Mouse (Mus musculus) heart, embryonic 10.5 days (tissue): ENCODE data around the gene Tln2. TPM values are rescaled to one million over a fixed set of nuclear protein-coding genes. Genes with fewer than 3 reads are reported as not detected.

Experiments used
- DNase-seq: peaks from one replicate; pipeline ENCODE4 v3.0.0-alpha.2; 2017; ENCODE audit warnings: low spot score
- H3K27ac ChIP-seq: fragments of 300-500 bp; sonication (generic); 2 replicates; pipeline ENCODE4 v1.5.1; 2016; ENCODE audit warnings: mild to moderate bottlenecking
- H3K27me3 ChIP-seq: fragments of 300-500 bp; sonication (generic); 2 replicates; pipeline ENCODE4 v1.6.1; 2016; ENCODE audit warnings: mild to moderate bottlenecking; ENCODE audit not compliant: poor library complexity, insufficient read depth, severe bottlenecking
- H3K36me3 ChIP-seq: fragments of 300-500 bp; sonication (generic); 2 replicates; pipeline ENCODE4 v1.6.1; 2016; ENCODE audit warnings: mild to moderate bottlenecking, moderate library complexity
- H3K4me1 ChIP-seq: fragments of 300-500 bp; sonication (generic); 2 replicates; pipeline ENCODE4 v1.6.1; 2016; ENCODE audit warnings: mild to moderate bottlenecking
- H3K4me3 ChIP-seq: fragments of 300-500 bp; sonication (generic); 2 replicates; pipeline ENCODE4 v1.5.1; 2016; ENCODE audit warnings: mild to moderate bottlenecking, moderate library complexity
- H3K9me3 ChIP-seq: fragments of 300-500 bp; sonication (generic); 2 replicates; pipeline ENCODE4 v1.6.1; 2016; ENCODE audit warnings: mild to moderate bottlenecking, moderate library complexity
- WGBS: fragments of 180-500 bp; shearing (Covaris S2); methylation state at CpG from one replicate; pipeline ENCODE4 v1.1.7; 2016; 5-methylcytosine and 5-hydroxymethylcytosine counted together
- polyA plus RNA-seq: library from polyadenylated mRNA; unstranded; fragments of >200 nt; fragmentation: Nextera tagmentation; extraction: Ambion mirVana; gene quantifications from 2 replicates; pipeline ENCODE4 v1.2.1, GENCODE M21; 2016

The Tln2 gene
- polyA plus RNA-seq, 1 experiment from 2014 or later: 34.7 TPM

DNA sequence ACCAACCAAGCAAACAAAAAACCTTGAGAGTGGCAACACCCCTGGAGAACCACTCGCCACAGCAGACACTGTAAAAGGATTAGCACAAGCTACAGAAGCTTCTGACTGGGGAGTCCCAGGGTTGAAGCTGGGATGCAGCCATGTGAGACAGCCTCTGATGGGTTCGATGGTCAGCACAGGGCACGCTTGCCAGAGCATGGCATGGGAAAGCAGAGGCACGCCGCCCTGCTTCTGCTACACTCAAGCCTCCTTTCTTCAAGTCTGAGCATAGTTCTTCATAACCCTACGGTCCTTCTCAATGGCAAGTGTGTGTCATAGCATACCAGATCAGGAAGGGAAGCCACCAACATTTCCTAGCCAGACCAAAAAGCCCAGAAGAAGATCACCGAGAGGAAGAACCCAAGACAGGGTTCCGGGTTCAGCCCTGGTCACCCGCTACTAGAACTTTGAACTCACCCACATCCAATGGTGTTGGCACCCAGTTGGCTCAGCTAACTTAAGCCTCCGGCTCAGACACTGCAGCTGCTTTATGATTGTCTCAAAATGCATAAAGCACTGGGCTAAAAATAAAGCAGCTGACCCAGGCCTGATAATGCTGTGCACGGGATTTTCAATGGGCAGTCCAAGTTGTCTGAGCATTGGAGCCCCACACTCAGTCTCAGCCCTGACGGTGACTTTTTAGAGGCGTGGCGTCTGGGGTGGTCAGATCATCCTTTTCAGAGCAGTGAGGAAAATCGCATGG, 131.0 kb downstream of the Tln2 start:
- DNase-seq: peak; percentile 75
- peaks cover 42% of the 10 kb centered on the region for H3K4me1 ChIP-seq
- no peaks in the 10 kb centered on the region for H3K9me3 ChIP-seq
- 64% methylated on average over 15 of the region's 15 CpGs for WGBS
- H3K27me3 ChIP-seq: no peaks in the 10 kb centered on the region
- peak overlapping the region; percentile 28 for H3K4me3 ChIP-seq
- H3K36me3 ChIP-seq: no peaks in the 10 kb centered on the region
- H3K27ac ChIP-seq: peak overlapping the region; percentile 66

DNA sequence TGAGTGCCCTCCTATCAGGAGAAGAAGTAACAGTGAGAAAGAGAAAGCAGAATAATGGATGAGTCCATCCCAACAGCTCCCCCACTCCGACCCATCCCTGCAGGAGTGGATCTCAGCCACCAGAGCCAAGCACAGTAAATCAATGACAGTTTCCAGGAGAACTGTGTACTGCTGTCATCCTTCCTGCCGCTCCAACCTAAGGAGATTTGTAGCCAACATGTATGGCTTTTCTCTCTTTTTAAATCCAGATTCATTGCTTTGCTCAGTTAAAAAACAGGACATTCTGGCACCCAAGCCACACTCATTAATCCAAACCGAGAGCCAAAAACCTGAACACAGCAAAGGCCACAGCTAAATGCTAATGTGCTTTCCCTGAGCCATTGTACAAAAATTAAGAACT, 133.2 kb downstream of the Tln2 start:
- 88% methylated on average over 3 of the region's 3 CpGs for WGBS
- no peaks in the 10 kb centered on the region for H3K9me3 ChIP-seq
- H3K4me1 ChIP-seq: peaks cover 38% of the 10 kb centered on the region
- DNase-seq: no peak
- H3K27ac ChIP-seq: no peak overlapping the region
- H3K4me3 ChIP-seq: no peak overlapping the region
- no peaks in the 10 kb centered on the region for H3K27me3 ChIP-seq
- no peaks in the 10 kb centered on the region for H3K36me3 ChIP-seq

DNA sequence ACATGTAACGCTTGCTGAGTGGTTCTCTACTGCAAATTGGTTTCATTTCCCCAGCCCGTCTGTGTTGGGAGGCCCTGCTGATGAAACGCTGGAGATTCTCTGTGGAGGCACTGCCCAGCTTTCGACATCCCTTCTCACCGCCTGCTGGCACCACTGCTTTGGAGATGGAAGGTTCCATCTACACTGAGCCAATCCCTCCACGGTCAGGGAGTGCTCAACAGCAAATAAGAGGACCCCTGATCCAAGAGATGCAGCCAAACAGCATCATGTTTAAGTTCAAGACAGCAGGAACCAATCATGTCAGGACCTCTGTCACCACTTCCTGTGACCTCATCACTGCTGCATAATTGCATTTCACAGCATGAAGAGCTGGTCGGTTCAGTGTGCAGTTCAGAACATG, 135.4 kb downstream of the Tln2 start:
- no peak for DNase-seq
- Histone ChIP-seq H3K27me3 (no peaks in the 10 kb centered on the region), H3K27ac (no peak overlapping the region), H3K36me3 (no peaks in the 10 kb centered on the region), H3K9me3 (no peaks in the 10 kb centered on the region), H3K4me3 (no peak overlapping the region), H3K4me1 (peaks cover 31% of the 10 kb centered on the region)
- WGBS: 70% methylated on average over 7 of the region's 7 CpGs

DNA sequence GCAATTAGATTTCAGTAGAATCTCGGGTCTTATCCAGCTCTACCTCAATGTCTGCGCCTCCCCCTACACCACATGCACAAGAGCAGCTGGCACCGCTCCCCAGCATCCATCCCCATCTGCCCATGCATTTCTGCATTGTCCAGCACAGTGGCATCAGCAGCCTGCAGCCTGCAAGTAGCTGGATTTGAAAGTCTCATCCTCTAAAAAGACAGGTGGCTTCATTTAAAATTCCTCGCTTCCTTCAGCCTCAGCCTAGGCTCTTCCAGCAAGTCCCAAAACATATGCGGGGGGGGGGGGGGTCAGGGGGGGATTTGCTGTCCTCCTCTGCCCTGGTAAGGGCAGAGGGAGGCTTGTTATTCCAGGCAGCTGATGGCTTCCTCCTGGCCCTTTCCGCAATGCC, 141.4 kb downstream of the Tln2 start:
- no peak overlapping the region for H3K27ac ChIP-seq
- no peak overlapping the region for H3K4me3 ChIP-seq
- WGBS: 60% methylated on average over 6 of the region's 6 CpGs
- H3K9me3 ChIP-seq: no peaks in the 10 kb centered on the region
- peaks cover 6% of the 10 kb centered on the region; the same call in 1 of the 2 replicates for H3K4me1 ChIP-seq
- DNase-seq: no peak
- H3K27me3 ChIP-seq: no peaks in the 10 kb centered on the region
- H3K36me3 ChIP-seq: no peaks in the 10 kb centered on the region

DNA sequence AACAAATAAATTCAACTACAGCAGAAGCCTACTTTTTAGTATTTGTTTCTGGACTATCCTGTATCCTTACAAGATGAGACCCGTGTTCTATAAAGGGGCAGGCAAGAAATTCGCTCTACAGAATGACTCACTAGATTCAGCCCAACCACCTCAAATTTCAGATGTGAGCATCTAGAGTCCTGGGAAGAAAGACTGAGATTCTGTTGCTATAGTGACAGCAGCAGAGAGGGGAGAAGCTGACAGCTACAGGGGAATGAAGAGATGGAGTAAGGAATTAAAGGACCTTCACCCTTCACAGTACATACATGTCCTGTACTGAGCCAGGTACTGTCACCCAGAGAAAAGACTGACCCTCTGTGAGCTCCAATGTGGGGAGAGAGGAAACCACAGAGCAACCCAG, 148.8 kb downstream of the Tln2 start:
- DNase-seq: no peak
- Histone ChIP-seq H3K4me1 (peaks cover 2% of the 10 kb centered on the region; the same call in 1 of the 2 replicates), H3K27me3 (no peaks in the 10 kb centered on the region), H3K36me3 (0 out of 2 replicates have a peak, but pooled peaks cover 4% of the 10 kb centered on the region), H3K27ac (no peak overlapping the region), H3K4me3 (no peak overlapping the region), H3K9me3 (no peaks in the 10 kb centered on the region)
- 80% methylated on average over 2 of the region's 2 CpGs for WGBS

DNA sequence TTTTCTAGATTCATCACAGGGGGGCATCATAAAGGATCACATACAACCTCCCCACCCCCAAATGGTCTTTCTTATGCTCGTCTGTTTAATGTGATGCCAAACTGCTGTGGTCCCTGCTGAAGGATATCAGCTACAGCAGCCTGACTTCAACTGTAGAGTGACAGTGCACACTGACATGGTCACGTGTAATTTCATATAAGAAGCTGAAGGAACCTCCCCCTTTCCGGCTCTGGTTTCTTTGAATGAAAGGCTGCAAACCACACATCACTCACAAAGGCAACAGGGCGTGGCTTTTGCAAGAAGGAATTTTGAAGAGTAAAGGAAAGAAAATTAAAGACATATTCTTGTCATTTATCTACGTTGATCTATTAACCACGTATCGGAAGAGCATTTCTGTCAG, 154.8 kb downstream of the Tln2 start:
- H3K27me3 ChIP-seq: no peaks in the 10 kb centered on the region
- no peak overlapping the region for H3K27ac ChIP-seq
- DNase-seq: no peak
- 0 out of 2 replicates have a peak, but pooled peaks cover 4% of the 10 kb centered on the region for H3K36me3 ChIP-seq
- no peaks in the 10 kb centered on the region for H3K9me3 ChIP-seq
- peaks cover 8% of the 10 kb centered on the region; the same call in 1 of the 2 replicates for H3K4me1 ChIP-seq
- no peak overlapping the region for H3K4me3 ChIP-seq
- WGBS: 86% methylated on average over 7 of the region's 7 CpGs

DNA sequence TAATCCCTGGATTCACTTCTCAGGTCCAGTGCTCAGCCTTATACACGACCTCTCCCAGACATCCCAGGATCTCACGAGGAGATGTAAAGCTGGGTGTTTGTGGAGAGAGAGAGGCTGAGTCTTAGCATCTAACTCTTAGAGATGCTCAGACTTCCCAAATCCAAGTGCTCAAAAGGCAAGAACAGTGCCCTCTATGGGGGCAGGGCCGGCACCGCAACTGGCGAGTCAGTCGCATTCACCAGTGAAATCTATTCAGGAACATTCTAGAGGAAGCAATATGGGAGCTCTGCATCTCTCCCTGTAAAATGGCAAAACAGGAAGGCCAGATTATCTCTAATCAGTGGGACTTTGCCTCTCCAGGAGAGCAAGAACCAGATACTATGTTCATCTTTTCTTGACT, 159.9 kb downstream of the Tln2 start:
- Histone ChIP-seq H3K27me3 (no peaks in the 10 kb centered on the region), H3K27ac (no peak overlapping the region), H3K4me3 (no peak overlapping the region), H3K4me1 (peaks cover 8% of the 10 kb centered on the region; the same call in 1 of the 2 replicates), H3K36me3 (peaks cover 20% of the 10 kb centered on the region; the same call in 1 of the 2 replicates), H3K9me3 (no peaks in the 10 kb centered on the region)
- no peak for DNase-seq
- WGBS: 89% methylated on average over 6 of the region's 6 CpGs

DNA sequence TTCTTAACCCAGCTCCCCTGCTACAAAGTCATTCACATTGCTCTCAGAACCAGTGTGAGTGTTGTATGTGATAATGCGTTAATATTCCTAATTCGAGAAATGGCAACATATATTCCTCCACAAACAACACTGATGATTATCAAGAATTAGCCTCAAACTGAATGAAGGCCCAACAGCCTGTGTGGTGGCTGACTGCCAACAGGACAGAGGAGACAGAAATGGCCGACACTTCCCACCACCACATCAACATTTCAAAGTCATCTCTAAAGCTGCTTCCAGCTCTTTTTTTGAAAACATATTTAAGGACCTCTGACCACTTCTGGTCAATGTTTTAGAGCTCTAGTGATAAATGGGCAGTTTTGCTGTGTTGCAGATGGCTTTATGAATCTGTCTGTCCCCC, 161.7 kb downstream of the Tln2 start:
- no peaks in the 10 kb centered on the region for H3K4me1 ChIP-seq
- no peak overlapping the region for H3K27ac ChIP-seq
- no peak overlapping the region for H3K4me3 ChIP-seq
- peaks cover 23% of the 10 kb centered on the region; the same call in 1 of the 2 replicates for H3K36me3 ChIP-seq
- no peak for DNase-seq
- H3K27me3 ChIP-seq: no peaks in the 10 kb centered on the region
- 90% methylated on average over 3 of the region's 3 CpGs for WGBS
- H3K9me3 ChIP-seq: no peaks in the 10 kb centered on the region

DNA sequence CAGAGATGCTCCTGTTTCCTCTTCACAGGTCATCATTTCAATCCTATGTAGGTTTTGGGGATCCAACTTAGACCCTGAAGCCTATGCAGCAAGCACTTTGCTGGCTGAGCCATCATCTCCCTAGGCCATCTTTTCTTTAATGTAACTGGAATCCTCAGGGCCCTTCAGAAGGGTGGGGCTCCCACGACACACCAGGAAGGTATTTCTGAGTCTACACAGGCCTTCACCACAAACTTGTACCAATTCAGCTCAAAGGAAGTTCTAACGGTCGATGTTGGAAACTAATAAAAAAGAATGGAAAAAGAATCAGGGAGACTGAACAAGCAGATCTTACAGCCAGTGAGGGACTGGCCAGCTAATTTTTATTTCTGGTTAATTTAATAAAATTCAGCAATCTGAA, 163.1 kb downstream of the Tln2 start:
- peaks cover 23% of the 10 kb centered on the region; the same call in 1 of the 2 replicates for H3K36me3 ChIP-seq
- H3K9me3 ChIP-seq: no peaks in the 10 kb centered on the region
- no peak overlapping the region for H3K4me3 ChIP-seq
- WGBS: 80% methylated on average over 3 of the region's 3 CpGs
- no peak overlapping the region for H3K27ac ChIP-seq
- DNase-seq: peak; percentile 9
- no peaks in the 10 kb centered on the region for H3K27me3 ChIP-seq
- H3K4me1 ChIP-seq: no peaks in the 10 kb centered on the region

DNA sequence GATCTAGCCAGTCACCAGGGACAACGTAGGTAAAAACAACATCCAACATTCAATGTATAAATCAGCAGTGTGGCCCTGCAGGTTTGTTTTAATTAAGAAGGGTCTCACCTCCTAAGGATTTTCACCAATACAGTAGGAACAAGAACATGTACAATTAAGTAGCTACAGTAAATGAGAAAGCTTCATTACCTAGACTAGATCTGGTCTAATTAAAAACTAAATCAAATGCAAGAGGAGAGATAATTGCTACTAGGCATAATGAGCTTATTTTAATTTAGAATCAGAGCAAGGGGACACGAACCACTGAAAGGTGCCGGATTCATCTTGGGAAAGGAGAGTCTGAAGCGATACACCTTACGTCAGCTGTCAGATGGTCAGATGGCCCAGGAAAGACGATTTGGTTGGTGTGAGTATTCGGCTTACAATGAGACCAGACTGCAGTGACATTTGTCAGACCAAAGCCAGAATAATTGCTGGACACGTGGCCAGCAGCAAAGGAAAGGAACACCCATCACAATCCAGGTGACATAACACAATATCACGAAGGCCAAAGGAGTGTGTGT, 175.4 kb downstream of the Tln2 start:
- peaks cover 23% of the 10 kb centered on the region for H3K36me3 ChIP-seq
- peaks cover 6% of the 10 kb centered on the region; the same call in 1 of the 2 replicates for H3K4me1 ChIP-seq
- WGBS: 84% methylated on average over 9 of the region's 9 CpGs
- H3K9me3 ChIP-seq: no peaks in the 10 kb centered on the region
- DNase-seq: no peak
- H3K27ac ChIP-seq: no peak overlapping the region
- H3K4me3 ChIP-seq: no peak overlapping the region
- H3K27me3 ChIP-seq: no peaks in the 10 kb centered on the region

DNA sequence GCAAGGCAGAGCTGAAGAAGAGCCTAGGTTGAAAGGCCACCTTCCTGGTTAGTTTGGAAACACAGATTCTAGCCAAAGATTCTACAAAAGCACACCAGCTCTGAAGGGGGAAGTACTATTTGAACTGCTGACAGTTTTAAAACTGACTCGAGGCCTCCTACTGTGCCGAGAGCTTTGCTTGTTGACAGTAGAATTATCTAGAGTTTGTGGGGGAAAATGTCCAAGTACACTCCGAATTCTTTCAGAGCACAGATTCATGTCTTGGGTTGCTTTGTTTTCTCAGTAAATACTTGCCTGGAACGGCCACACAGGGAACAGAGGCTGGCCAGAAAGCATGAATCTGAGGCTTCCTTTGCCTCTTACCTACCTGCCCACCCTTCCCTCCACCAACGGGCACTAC, 179.4 kb downstream of the Tln2 start:
- H3K27ac ChIP-seq: no peak overlapping the region
- no peaks in the 10 kb centered on the region for H3K27me3 ChIP-seq
- DNase-seq: no peak
- H3K36me3 ChIP-seq: peaks cover 19% of the 10 kb centered on the region
- no peaks in the 10 kb centered on the region for H3K9me3 ChIP-seq
- peaks cover 2% of the 10 kb centered on the region; the same call in 1 of the 2 replicates for H3K4me1 ChIP-seq
- 40% methylated on average over 5 of the region's 5 CpGs for WGBS
- H3K4me3 ChIP-seq: no peak overlapping the region

DNA sequence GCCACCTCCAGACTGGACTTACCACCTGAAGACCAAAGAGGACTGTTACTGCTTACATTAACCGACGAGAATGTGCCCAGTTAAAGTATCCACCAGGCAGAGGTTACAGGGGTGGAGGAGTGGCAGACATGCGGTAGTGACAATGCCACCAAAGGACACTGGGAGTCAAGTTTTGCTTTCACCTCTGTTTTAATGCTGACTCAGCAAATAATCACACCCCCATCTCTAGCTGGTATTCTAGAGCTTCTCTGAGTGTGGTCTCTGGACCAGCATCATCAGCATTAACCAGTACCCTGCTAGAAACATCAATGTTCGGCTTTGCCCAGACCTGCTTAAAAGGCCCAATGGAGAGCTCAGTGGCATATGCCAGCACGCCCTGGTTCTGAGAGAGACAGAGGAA, 180.7 kb downstream of the Tln2 start:
- no peaks in the 10 kb centered on the region for H3K27me3 ChIP-seq
- H3K4me3 ChIP-seq: no peak overlapping the region
- H3K36me3 ChIP-seq: peaks cover 15% of the 10 kb centered on the region
- no peaks in the 10 kb centered on the region for H3K4me1 ChIP-seq
- 86% methylated on average over 5 of the region's 5 CpGs for WGBS
- DNase-seq: no peak
- H3K9me3 ChIP-seq: no peaks in the 10 kb centered on the region
- no peak overlapping the region for H3K27ac ChIP-seq

DNA sequence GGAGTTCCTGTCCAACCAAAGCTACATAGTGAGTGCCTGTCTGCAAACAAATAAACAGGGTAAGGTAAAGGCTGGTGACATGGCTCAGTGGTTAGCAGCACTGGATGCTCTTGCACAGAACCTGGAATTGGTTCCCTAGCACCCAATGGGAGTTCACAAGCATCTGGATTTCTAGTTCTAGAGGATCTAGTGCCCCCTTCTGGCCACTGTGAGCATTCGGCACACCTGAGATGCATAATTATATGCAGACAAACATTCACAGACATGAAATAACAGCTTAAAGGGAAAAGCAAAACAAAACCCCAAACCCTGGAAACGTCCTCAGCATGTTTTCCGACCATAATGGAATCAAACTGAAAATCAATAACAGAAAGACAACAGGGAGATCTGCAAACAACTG, 191.4 kb downstream of the Tln2 start:
- no peaks in the 10 kb centered on the region for H3K27me3 ChIP-seq
- H3K4me1 ChIP-seq: no peaks in the 10 kb centered on the region
- H3K36me3 ChIP-seq: peaks cover 45% of the 10 kb centered on the region
- WGBS: 90% methylated on average over 3 of the region's 3 CpGs
- H3K9me3 ChIP-seq: no peaks in the 10 kb centered on the region
- no peak for DNase-seq
- no peak overlapping the region for H3K4me3 ChIP-seq
- H3K27ac ChIP-seq: no peak overlapping the region
